Mouse (Mus musculus) heart, adult 8-10 months (tissue): ENCODE data around the gene Olfr247. TPM values are rescaled to one million over a fixed set of nuclear protein-coding genes. Genes with fewer than 3 reads are reported as not detected.
"Not testable (repeated sequence)": the region's sequence is repeated elsewhere in the genome, so short reads cannot be mapped to it uniquely, and the experiment has no call there.

Source experiments
- DNase-seq: peaks from one replicate; pipeline ENCODE4 v3.0.0; 2022; ENCODE audit warnings: low spot score
- total RNA-seq, 4 experiments: library from RNA; stranded (reverse); gene quantifications; 2 replicates each; pipeline ENCODE4 v1.2.4; 2022

Olfr247 gene
- total RNA-seq = not detected

GRCm38 (mm10) chr10:129976040-129976439 lies at the start of gene Olfr247:
Olfr247 (minus strand) TSS chr10:129976140.
- DNase-seq = not testable (repeated sequence)

GRCm38 (mm10) chr10:130012321-130012720 lies 36.4 kb upstream of the Olfr247 start, which contains the start of gene Olfr820:
Olfr820 (plus strand) TSS chr10:130012621.
- no peak for DNase-seq

- not testable (repeated sequence) for DNase-seq
Observed at GRCm38 (mm10) chr10:130005366-130005765, 29.4 kb upstream of the Olfr247 start.

DNA sequence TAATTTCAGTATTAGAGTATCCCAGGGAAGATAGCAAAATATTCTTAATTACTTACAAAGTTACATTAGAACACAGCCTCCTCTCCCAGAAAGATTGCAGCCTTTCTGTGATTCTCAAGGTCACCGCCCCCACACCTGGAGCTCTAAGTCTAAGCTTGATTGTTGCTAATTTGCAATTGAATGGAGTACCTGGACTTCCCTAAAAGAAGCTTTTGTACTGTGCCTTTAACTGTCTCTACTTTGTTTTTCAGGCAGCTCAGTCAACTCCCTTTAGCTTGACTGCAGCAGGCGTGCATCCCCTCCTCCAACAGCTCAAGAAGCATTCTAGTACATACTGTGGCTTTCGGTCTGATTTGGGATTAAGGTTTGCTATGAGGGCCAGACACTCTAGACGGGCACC lies 28.2 kb upstream of the Olfr247 start:
- DNase-seq = not testable (repeated sequence)

- DNase-seq = not testable (repeated sequence)
Observed at GRCm38 (mm10) chr10:129984962-129985361, 9.0 kb upstream of the Olfr247 start, which contains the start of gene Gm10310. Gm10310 (minus strand) TSS chr10:129985062.

- DNase-seq = not testable (repeated sequence)
Observed at GRCm38 (mm10) chr10:129981867-129982266, 5.9 kb upstream of the Olfr247 start.

- not testable (repeated sequence) for DNase-seq
Observed at GRCm38 (mm10) chr10:129972994-129973393, 2.9 kb downstream of the Olfr247 start.

GRCm38 (mm10) chr10:129967166-129967565 lies 8.8 kb downstream of the Olfr247 start, which contains the start of gene Olfr819:
Olfr819 (minus strand) TSS chr10:129967266.
- not testable (repeated sequence) for DNase-seq

DNA sequence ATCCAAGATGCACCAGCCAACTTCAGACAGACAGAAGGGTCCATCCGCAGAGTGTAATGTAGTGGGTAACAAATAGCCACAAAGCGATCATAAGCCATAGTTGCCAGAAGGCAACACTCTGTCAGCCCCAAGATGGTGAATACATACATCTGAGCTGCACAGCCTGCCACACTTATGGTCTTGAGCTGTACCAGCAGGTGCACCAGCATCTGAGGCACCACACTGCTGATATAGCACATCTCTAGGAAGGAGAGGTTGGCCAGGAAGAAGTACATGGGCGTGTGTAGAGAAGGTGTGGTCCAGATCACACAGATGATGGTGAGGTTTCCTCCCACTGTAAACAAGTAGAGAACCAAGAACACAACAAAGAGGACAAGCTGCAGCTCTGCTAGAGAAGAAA lies 9.7 kb downstream of the Olfr247 start:
- DNase-seq = not testable (repeated sequence)

GRCm38 (mm10) chr10:129949000-129949399 lies 26.9 kb downstream of the Olfr247 start, which contains the start of gene Olfr818:
Olfr818 (minus strand) TSS chr10:129949100.
- no peak for DNase-seq

Other genes with a start within 250 kb of the Olfr247 start
- not detected for gene Olfr805, start 246.8 kb downstream of the Olfr247 start, total RNA-seq
- gene Olfr806, start 234.2 kb downstream of the Olfr247 start, total RNA-seq = not detected
- gene Olfr807, start 218.3 kb downstream of the Olfr247 start, total RNA-seq = not detected
- not detected for gene Olfr808, start 210.7 kb downstream of the Olfr247 start, total RNA-seq
- gene Olfr809, start 201.5 kb downstream of the Olfr247 start, total RNA-seq = not detected
- gene Olfr810, start 181.2 kb downstream of the Olfr247 start, total RNA-seq = not detected
- not detected for gene Olfr811, start 171.7 kb downstream of the Olfr247 start, total RNA-seq
- not detected for gene Olfr812, start 130.0 kb downstream of the Olfr247 start, total RNA-seq
- gene Olfr813, start 120.8 kb downstream of the Olfr247 start, total RNA-seq = not detected
- gene Olfr814, start 96.3 kb downstream of the Olfr247 start, total RNA-seq = not detected
- not detected for gene Olfr815, start 70.3 kb downstream of the Olfr247 start, total RNA-seq
- not detected for gene Olfr816, start 60.5 kb downstream of the Olfr247 start, total RNA-seq
- not detected for gene Olfr818, start 27.0 kb downstream of the Olfr247 start, total RNA-seq
- not detected for gene Olfr819, start 8.9 kb downstream of the Olfr247 start, total RNA-seq
- gene Gm10310, start 8.9 kb upstream of the Olfr247 start, total RNA-seq = not detected
- not detected for gene Olfr820, start 36.5 kb upstream of the Olfr247 start, total RNA-seq
- not detected for gene Olfr821, start 54.2 kb upstream of the Olfr247 start, total RNA-seq
- not detected for gene Olfr822, start 95.1 kb upstream of the Olfr247 start, total RNA-seq
- not detected for gene Olfr823, start 139.2 kb upstream of the Olfr247 start, total RNA-seq
- gene Olfr824, start 153.9 kb upstream of the Olfr247 start, total RNA-seq = not detected
- gene Olfr825, start 190.6 kb upstream of the Olfr247 start, total RNA-seq = not detected
- not detected for gene Olfr826, start 208.0 kb upstream of the Olfr247 start, total RNA-seq
- not detected for gene Olfr827, start 238.3 kb upstream of the Olfr247 start, total RNA-seq